Mouse (Mus musculus) lung, postnatal 0 days (tissue): Measurements from ENCODE around the gene Selenon. TPM values are rescaled to one million over a fixed set of nuclear protein-coding genes. Genes with fewer than 3 reads are reported as not detected.
"Not testable (repeated sequence)": the region's sequence is repeated elsewhere in the genome, so short reads cannot be mapped to it uniquely, and the experiment has no call there.

Experiments
- ATAC-seq: fragments of 200-750 bp; cut with Nextera tagmentation; 2 replicates; pipeline ENCODE4 v1.8.0; 2017; ENCODE audit warnings: moderate library complexity
- DNase-seq: peaks from one replicate; pipeline ENCODE4 v3.0.0-alpha.2; 2016; ENCODE audit warnings: low spot score
- H3K27ac ChIP-seq: fragments of 300-500 bp; sonication (generic); 2 replicates; pipeline ENCODE4 v1.5.1; 2014; ENCODE audit warnings: antibody characterized with exemption, mild to moderate bottlenecking, low read length, mixed read lengths
- H3K27me3 ChIP-seq: fragments of 300-500 bp; sonication (generic); replicated peaks from 2 replicates; pipeline ENCODE4 v1.6.1; 2014; ENCODE audit warnings: low read length, mixed read lengths; ENCODE audit not compliant: insufficient read depth
- H3K36me3 ChIP-seq: fragments of 300-500 bp; sonication (generic); 2 replicates; pipeline ENCODE4 v1.6.1; 2014; ENCODE audit warnings: low read length, mixed read lengths; ENCODE audit not compliant: insufficient read depth
- H3K4me1 ChIP-seq: fragments of 300-500 bp; sonication (generic); 2 replicates; pipeline ENCODE4 v1.6.1; 2014; ENCODE audit warnings: antibody characterized with exemption, low read depth, low read length, mixed read lengths; ENCODE audit not compliant: insufficient read depth
- H3K4me2 ChIP-seq: fragments of 300-500 bp; sonication (generic); replicated peaks from 2 replicates; pipeline ENCODE4 v1.6.1; 2014; ENCODE audit warnings: low read depth, mild to moderate bottlenecking, low read length, moderate library complexity, mixed read lengths
- H3K4me3 ChIP-seq: fragments of 300-500 bp; sonication (generic); 2 replicates; pipeline ENCODE4 v1.5.1; 2014; ENCODE audit warnings: low read depth, low read length
- H3K9ac ChIP-seq: fragments of 300-500 bp; sonication (generic); replicated peaks from 2 replicates; pipeline ENCODE4 v1.6.1; 2014; ENCODE audit warnings: low read depth, mild to moderate bottlenecking
- H3K9me3 ChIP-seq: fragments of 300-500 bp; sonication (generic); 2 replicates; pipeline ENCODE4 v1.6.1; 2016; ENCODE audit warnings: low read length, mixed read lengths
- CTCF ChIP-seq: IDR thresholded peaks from 2 replicates; pipeline ENCODE4 v1.5.1; 2016; ENCODE audit warnings: antibody characterized with exemption, mild to moderate bottlenecking
- EP300 ChIP-seq: IDR thresholded peaks from 2 replicates; pipeline ENCODE4 v1.6.1; 2016; ENCODE audit warnings: antibody characterized with exemption, mild to moderate bottlenecking, control low read depth
- WGBS: fragments of 180-500 bp; shearing (Covaris S2); extraction: QIAGEN DNeasy Blood & Tissue Kit; methylation state at CpG from one replicate; pipeline ENCODE4 v1.1.7; 2014; 5-methylcytosine and 5-hydroxymethylcytosine counted together
- polyA plus RNA-seq: library from polyadenylated mRNA; unstranded; fragments of >200 nt; fragmentation: Nextera tagmentation; extraction: Ambion mirVana; gene quantifications from 2 replicates; pipeline ENCODE4 v1.2.1, GENCODE M21; 2015

Gene Selenon
- polyA plus RNA-seq, 1 experiment from 2014 or later: 13.6 TPM

GRCm38 (mm10) chr4:134503686-134504357 is 48.1 kb downstream of the Selenon start:
- WGBS: 61% methylated on average over 4 of the region's 4 CpGs
- DNase-seq (no peak), ATAC-seq (no peak)
- Histone ChIP-seq H3K27ac (no peak overlapping the region), H3K4me2 (no peak overlapping the region), H3K4me3 (no peak overlapping the region), H3K4me1 (no peaks in the 10 kb centered on the region), H3K9me3 (no peaks in the 10 kb centered on the region), H3K36me3 (0 out of 2 replicates have a peak, but pooled peaks cover 4% of the 10 kb centered on the region), H3K9ac (no peak overlapping the region), H3K27me3 (no peaks in the 10 kb centered on the region)
- TF ChIP-seq EP300: no peak
- TF ChIP-seq CTCF: no peak

- no peak for ATAC-seq
These were observed 50.9 kb downstream of the Selenon start for GRCm38 (mm10) chr4:134501095-134501494.

GRCm38 (mm10) chr4:134498983-134499382 is 53.0 kb downstream of the Selenon start:
- not testable (repeated sequence) for DNase-seq
- 72% methylated on average over 6 of the region's 6 CpGs for WGBS
- peaks cover 17% of the 10 kb centered on the region; the same call in 1 of the 2 replicates for H3K4me1 ChIP-seq

More at GRCm38 (mm10) chr4:134501095-134501494, 50.9 kb downstream of the Selenon start:
- no peak for DNase-seq
- no peak for TF ChIP-seq EP300
- no peak for TF ChIP-seq CTCF
- H3K27me3 ChIP-seq: no peaks in the 10 kb centered on the region
- no peak overlapping the region for H3K4me3 ChIP-seq
- no peak overlapping the region for H3K4me2 ChIP-seq
- H3K9me3 ChIP-seq: no peaks in the 10 kb centered on the region
- H3K36me3 ChIP-seq: no peaks in the 10 kb centered on the region
- no peak overlapping the region for H3K9ac ChIP-seq
- peaks cover 3% of the 10 kb centered on the region; the same call in 1 of the 2 replicates for H3K4me1 ChIP-seq
- 89% methylated on average over 6 of the region's 6 CpGs for WGBS
- H3K27ac ChIP-seq: no peak overlapping the region

GRCm38 (mm10) chr4:134497986-134498731 is 53.8 kb downstream of the Selenon start:
- TF ChIP-seq EP300 (no peak), CTCF (no peak)
- 62% methylated on average over 12 of the region's 12 CpGs for WGBS
- no peak for DNase-seq

More at GRCm38 (mm10) chr4:134498983-134499382, 53.0 kb downstream of the Selenon start:
- H3K27me3 ChIP-seq, H3K27ac ChIP-seq, H3K9ac ChIP-seq, ATAC-seq, H3K4me2 ChIP-seq, H3K36me3 ChIP-seq, H3K4me3 ChIP-seq, H3K9me3 ChIP-seq: not testable (repeated sequence)

GRCm38 (mm10) chr4:134497223-134497622 is 54.7 kb downstream of the Selenon start:
- H3K27me3 ChIP-seq: no peaks in the 10 kb centered on the region
- H3K4me1 ChIP-seq: peaks cover 17% of the 10 kb centered on the region; the same call in 1 of the 2 replicates
- peak overlapping the region; percentile 94 for H3K4me2 ChIP-seq
- ATAC-seq (no peak; the same call in 1 of the 2 replicates), DNase-seq (peak; percentile 52)
- WGBS: 7% methylated on average over 6 of the region's 6 CpGs
- peak overlapping the region; percentile 48 for H3K9ac ChIP-seq
- no peaks in the 10 kb centered on the region for H3K36me3 ChIP-seq
- TF ChIP-seq CTCF (no peak), EP300 (no peak)
- peak overlapping the region; percentile 85 for H3K27ac ChIP-seq
- H3K9me3 ChIP-seq: no peaks in the 10 kb centered on the region
- H3K4me3 ChIP-seq: peak overlapping the region; percentile 55

More at GRCm38 (mm10) chr4:134497986-134498731, 53.8 kb downstream of the Selenon start:
- no peak overlapping the region for H3K4me3 ChIP-seq
- no peak for ATAC-seq
- H3K9ac ChIP-seq: no peak overlapping the region
- no peaks in the 10 kb centered on the region for H3K27me3 ChIP-seq
- H3K9me3 ChIP-seq: no peaks in the 10 kb centered on the region
- H3K4me2 ChIP-seq: peak overlapping the region; percentile 94
- no peaks in the 10 kb centered on the region for H3K36me3 ChIP-seq
- H3K27ac ChIP-seq: 0 out of 2 replicates have a peak overlapping the region, but pooled peaks have one; percentile 85
- peaks cover 17% of the 10 kb centered on the region; the same call in 1 of the 2 replicates for H3K4me1 ChIP-seq

- Histone ChIP-seq H3K36me3 (no peaks in the 10 kb centered on the region), H3K9me3 (no peaks in the 10 kb centered on the region), H3K4me3 (peak within 1 kb of the TSS; percentile 55), H3K27ac (peak within 1 kb of the TSS; percentile 85), H3K4me2 (peak within 1 kb of the TSS; percentile 94), H3K27me3 (no peaks in the 10 kb centered on the region), H3K4me1 (peaks cover 17% of the 10 kb centered on the region; the same call in 1 of the 2 replicates), H3K9ac (peak within 1 kb of the TSS; percentile 48)
- 3% methylated on average over 34 of the region's 35 CpGs for WGBS
- peak; percentile 80 for ATAC-seq
- peak; percentile 22 for TF ChIP-seq CTCF
- TF ChIP-seq EP300: peak; percentile 36; the same call in 1 of the 2 replicates
- DNase-seq: peak; percentile 85
These were observed 55.3 kb downstream of the Selenon start, which contains the start of gene Paqr7 for GRCm38 (mm10) chr4:134496595-134497210. Gene Paqr7, plus strand, starts transcription at chr4:134496697.
